Mouse (Mus musculus): ENCODE data around the gene Eral1. TPM values are rescaled to one million over a fixed set of nuclear protein-coding genes. Genes with fewer than 3 reads are reported as not detected.
A peak's percentile ranks its signal among the peaks of the same experiment; 100 is the strongest.

The Eral1 gene
- polyA plus RNA-seq, 2 experiments = 9.8 to 14.9 TPM

- 83% methylated on average over 10 of the region's 10 CpGs for WGBS (ENCODE audit: insufficient replicate concordance)
- Histone ChIP-seq H3K4me1 (replicated peaks; ENCODE audit: control insufficient read depth in 2 of 2, insufficient read depth in 2 of 2, low read length in 1 of 2) (peaks cover 16 to 17% of the 10 kb centered on the region in 2 experiments), H3K4me2 (ENCODE audit: low read depth) (peak overlapping the region; percentile 78), H3K36me3 (replicated peaks; ENCODE audit: control insufficient read depth, insufficient read depth, low read depth) (peaks cover 20% of the 10 kb centered on the region), H3K27ac (no peak overlapping the region), H3K4me3 (ENCODE audit: insufficient read depth in 1 of 2, low read depth in 2 of 2, low read length in 2 of 2) (peak overlapping the region in 1 of 2 experiments; percentile 67; a peak in 1 of 4 replicates), H3K9me3 (ENCODE audit: control insufficient read depth, low read length) (no peaks in the 10 kb centered on the region), H3K27me3 (ENCODE audit: control insufficient read depth, insufficient read depth, low read length) (no peaks in the 10 kb centered on the region), H3K9ac (replicated peaks) (no peak overlapping the region)
- DNase-seq (ENCODE audit: low read depth in 3 of 3, low spot score in 3 of 3) = no peak
- ATAC-seq (ENCODE audit: insufficient read depth) = no peak
- no peak for TF ChIP-seq CTCF (IDR thresholded peaks at IDR 0.05; ENCODE audit: low read depth)
- TF ChIP-seq EP300 (IDR thresholded peaks at IDR 0.05; ENCODE audit: low read depth) = no peak
Measured at GRCm38 (mm10) chr11:78036791-78037190, 43.4 kb downstream of the Eral1 start.

DNA sequence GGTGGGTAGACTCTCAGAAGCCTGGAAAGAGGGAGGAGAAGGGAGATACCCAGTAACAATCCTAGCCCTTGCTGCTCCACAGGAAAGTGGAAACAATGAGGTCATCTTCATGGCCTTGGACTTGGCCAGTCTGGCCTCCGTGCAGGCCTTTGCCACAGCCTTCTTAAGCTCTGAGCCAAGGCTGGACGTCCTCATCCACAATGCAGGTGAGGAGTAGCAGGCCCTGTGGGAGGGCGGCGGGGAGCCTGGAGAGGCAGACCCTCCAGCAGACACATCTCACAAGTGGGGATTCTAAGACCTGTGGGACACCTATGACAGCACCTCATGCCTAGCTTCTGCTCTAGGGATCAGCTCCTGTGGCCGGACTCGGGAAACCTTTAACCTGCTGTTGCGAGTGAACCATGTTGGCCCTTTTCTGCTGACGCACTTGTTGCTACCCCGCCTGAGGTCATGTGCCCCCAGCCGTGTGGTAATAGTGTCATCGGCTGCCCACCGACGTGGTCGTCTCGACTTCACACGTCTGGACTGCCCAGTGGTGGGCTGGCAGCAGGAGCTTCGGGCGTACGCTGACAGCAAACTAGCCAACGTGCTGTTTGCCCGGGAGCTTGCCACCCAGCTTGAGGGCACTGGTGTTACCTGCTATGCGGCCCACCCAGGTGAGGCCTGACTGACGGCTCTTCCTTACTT, 46.1 kb downstream of the Eral1 start:
- peak overlapping the region; percentile 5; the same call in 1 of the 2 replicates for H3K9ac ChIP-seq (replicated peaks)
- peaks cover 18% of the 10 kb centered on the region for H3K36me3 ChIP-seq (replicated peaks; ENCODE audit: control insufficient read depth, insufficient read depth, low read depth)
- H3K4me3 ChIP-seq (ENCODE audit: insufficient read depth in 1 of 2, low read depth in 2 of 2, low read length in 2 of 2) = peak overlapping the region; percentile 7 to 70; a peak in 3 of 4 replicates
- H3K4me1 ChIP-seq (replicated peaks; ENCODE audit: control insufficient read depth in 2 of 2, insufficient read depth in 2 of 2, low read length in 1 of 2) = peaks cover 24 to 25% of the 10 kb centered on the region in 2 experiments
- H3K9me3 ChIP-seq (ENCODE audit: control insufficient read depth, low read length) = no peaks in the 10 kb centered on the region
- no peak for TF ChIP-seq EP300 (IDR thresholded peaks at IDR 0.05; ENCODE audit: low read depth)
- no peak for TF ChIP-seq CTCF (IDR thresholded peaks at IDR 0.05; ENCODE audit: low read depth)
- no peak overlapping the region for H3K27ac ChIP-seq
- ATAC-seq (ENCODE audit: insufficient read depth) (no peak), DNase-seq (ENCODE audit: low read depth in 3 of 3, low spot score in 3 of 3) (no peak)
- peak overlapping the region; percentile 81 for H3K4me2 ChIP-seq (ENCODE audit: low read depth)
- WGBS (ENCODE audit: insufficient replicate concordance) = 85% methylated on average over 23 of the region's 23 CpGs
- H3K27me3 ChIP-seq (ENCODE audit: control insufficient read depth, insufficient read depth, low read length) = no peaks in the 10 kb centered on the region

- peak overlapping the region; percentile 39; the same call in 1 of the 2 replicates for H3K27ac ChIP-seq
- TF ChIP-seq EP300 (IDR thresholded peaks at IDR 0.05; ENCODE audit: low read depth) = no peak
- TF ChIP-seq CTCF (IDR thresholded peaks at IDR 0.05; ENCODE audit: low read depth) = no peak
- 14% methylated on average over 5 of the region's 5 CpGs for WGBS (ENCODE audit: insufficient replicate concordance)
- H3K4me3 ChIP-seq (ENCODE audit: insufficient read depth in 1 of 2, low read depth in 2 of 2, low read length in 2 of 2) = peak overlapping the region; percentile 70 to 82
- DNase-seq (ENCODE audit: low read depth in 3 of 3, low spot score in 3 of 3) (no peak), ATAC-seq (ENCODE audit: insufficient read depth) (no peak)
- H3K9ac ChIP-seq (replicated peaks) = peak overlapping the region; percentile 67
- H3K4me1 ChIP-seq (replicated peaks; ENCODE audit: control insufficient read depth in 2 of 2, insufficient read depth in 2 of 2, low read length in 1 of 2) = peaks cover 19 to 20% of the 10 kb centered on the region in 2 experiments
- no peaks in the 10 kb centered on the region for H3K9me3 ChIP-seq (ENCODE audit: control insufficient read depth, low read length)
- peak overlapping the region; percentile 81 for H3K4me2 ChIP-seq (ENCODE audit: low read depth)
- H3K27me3 ChIP-seq (ENCODE audit: control insufficient read depth, insufficient read depth, low read length) = no peaks in the 10 kb centered on the region
- peaks cover 29% of the 10 kb centered on the region for H3K36me3 ChIP-seq (replicated peaks; ENCODE audit: control insufficient read depth, insufficient read depth, low read depth)
Measured at GRCm38 (mm10) chr11:78032809-78033195, 47.4 kb downstream of the Eral1 start.

GRCm38 (mm10) chr11:78031947-78032808, 48.0 kb downstream of the Eral1 start, which contains the start of gene Dhrs13:
Gene Dhrs13, plus strand, starts transcription at chr11:78032280.
- peaks cover 15 to 16% of the 10 kb centered on the region in 2 experiments for H3K4me1 ChIP-seq (replicated peaks; ENCODE audit: control insufficient read depth in 2 of 2, insufficient read depth in 2 of 2, low read length in 1 of 2)
- no peak for TF ChIP-seq EP300 (IDR thresholded peaks at IDR 0.05; ENCODE audit: low read depth)
- TF ChIP-seq CTCF (IDR thresholded peaks at IDR 0.05; ENCODE audit: low read depth) = peak; percentile 91
- H3K36me3 ChIP-seq (replicated peaks; ENCODE audit: control insufficient read depth, insufficient read depth, low read depth) = peaks cover 34% of the 10 kb centered on the region
- H3K4me2 ChIP-seq (ENCODE audit: low read depth) = peak within 1 kb of the TSS; percentile 81
- peak within 1 kb of the TSS; percentile 43 for H3K27ac ChIP-seq
- H3K27me3 ChIP-seq (ENCODE audit: control insufficient read depth, insufficient read depth, low read length) = no peaks in the 10 kb centered on the region
- H3K9me3 ChIP-seq (ENCODE audit: control insufficient read depth, low read length) = no peaks in the 10 kb centered on the region
- ATAC-seq (ENCODE audit: insufficient read depth) (peak; percentile 96), DNase-seq (ENCODE audit: low read depth in 3 of 3, low spot score in 3 of 3) (peak; percentile 88 to 94 (median 92))
- H3K4me3 ChIP-seq (ENCODE audit: insufficient read depth in 1 of 2, low read depth in 2 of 2, low read length in 2 of 2) = peak within 1 kb of the TSS; percentile 70 to 82
- peak within 1 kb of the TSS; percentile 67 for H3K9ac ChIP-seq (replicated peaks)
- under 1% methylated on average over 96 of the region's 96 CpGs for WGBS (ENCODE audit: insufficient replicate concordance)

DNA sequence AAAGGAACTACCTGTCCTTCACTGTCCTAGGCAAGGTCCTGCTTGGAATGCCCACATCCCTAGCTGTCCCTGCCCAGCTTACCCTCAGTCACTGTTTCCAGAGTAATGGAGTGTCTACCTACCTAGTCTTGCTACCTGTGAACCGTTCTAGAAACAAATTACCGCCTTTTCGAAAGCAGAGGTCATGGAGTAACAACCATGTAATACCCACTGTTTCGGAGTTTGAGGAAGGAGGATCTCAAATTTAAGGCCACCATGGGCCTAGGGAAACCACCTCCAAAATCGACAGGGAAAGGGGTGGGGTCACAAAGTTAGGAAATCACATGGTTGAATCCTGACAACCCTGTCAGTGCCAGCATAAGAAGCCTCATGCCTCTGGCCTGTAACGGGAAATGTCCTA, 48.8 kb downstream of the Eral1 start:
- H3K9me3 ChIP-seq (ENCODE audit: control insufficient read depth, low read length) = no peaks in the 10 kb centered on the region
- H3K4me1 ChIP-seq (replicated peaks; ENCODE audit: control insufficient read depth in 2 of 2, insufficient read depth in 2 of 2, low read length in 1 of 2) = peaks cover 14% of the 10 kb centered on the region in 2 experiments
- H3K27ac ChIP-seq = peak overlapping the region; percentile 43
- peak overlapping the region; percentile 81 for H3K4me2 ChIP-seq (ENCODE audit: low read depth)
- 41% methylated on average over 6 of the region's 6 CpGs for WGBS (ENCODE audit: insufficient replicate concordance)
- DNase-seq (ENCODE audit: low read depth in 3 of 3, low spot score in 3 of 3) = no peak
- no peak for ATAC-seq (ENCODE audit: insufficient read depth)
- peak overlapping the region; percentile 68 to 70 for H3K4me3 ChIP-seq (ENCODE audit: insufficient read depth in 1 of 2, low read depth in 2 of 2, low read length in 2 of 2)
- no peaks in the 10 kb centered on the region for H3K27me3 ChIP-seq (ENCODE audit: control insufficient read depth, insufficient read depth, low read length)
- peak overlapping the region; percentile 49 for H3K9ac ChIP-seq (replicated peaks)
- peaks cover 36% of the 10 kb centered on the region for H3K36me3 ChIP-seq (replicated peaks; ENCODE audit: control insufficient read depth, insufficient read depth, low read depth)
- no peak for TF ChIP-seq CTCF (IDR thresholded peaks at IDR 0.05; ENCODE audit: low read depth)
- no peak for TF ChIP-seq EP300 (IDR thresholded peaks at IDR 0.05; ENCODE audit: low read depth)
